Mouse (Mus musculus) megakaryocyte progenitor cell, adult 5-6 weeks (primary cell): ENCODE measurements around the gene Mst1. TPM values are rescaled to one million over a fixed set of nuclear protein-coding genes. Genes with fewer than 3 reads are reported as not detected.
A peak's percentile ranks its signal among the peaks of the same experiment; 100 is the strongest.

Source experiments
- ATAC-seq: replicated peaks from 2 replicates; pipeline ENCODE4 v1.8.0; 2016; ENCODE audit warnings: mild to moderate bottlenecking, moderate TSS enrichment, inconsistent platforms; ENCODE audit not compliant: poor library complexity
- total RNA-seq, 2 experiments: library from RNA; stranded (forward) in 1 of 2; stranded (reverse) in 1 of 2; fragments of 157-497, 149-512 nt in 1 of 2; fragments of 200-1000 nt in 1 of 2; gene quantifications; 2 replicates each; pipeline versions ENCODE4 v1.2.3 to v1.2.4; 2015 to 2017

Mst1 gene
- total RNA-seq, 2 experiments from 2014 or later: 0.37 to 3.1 TPM

DNA sequence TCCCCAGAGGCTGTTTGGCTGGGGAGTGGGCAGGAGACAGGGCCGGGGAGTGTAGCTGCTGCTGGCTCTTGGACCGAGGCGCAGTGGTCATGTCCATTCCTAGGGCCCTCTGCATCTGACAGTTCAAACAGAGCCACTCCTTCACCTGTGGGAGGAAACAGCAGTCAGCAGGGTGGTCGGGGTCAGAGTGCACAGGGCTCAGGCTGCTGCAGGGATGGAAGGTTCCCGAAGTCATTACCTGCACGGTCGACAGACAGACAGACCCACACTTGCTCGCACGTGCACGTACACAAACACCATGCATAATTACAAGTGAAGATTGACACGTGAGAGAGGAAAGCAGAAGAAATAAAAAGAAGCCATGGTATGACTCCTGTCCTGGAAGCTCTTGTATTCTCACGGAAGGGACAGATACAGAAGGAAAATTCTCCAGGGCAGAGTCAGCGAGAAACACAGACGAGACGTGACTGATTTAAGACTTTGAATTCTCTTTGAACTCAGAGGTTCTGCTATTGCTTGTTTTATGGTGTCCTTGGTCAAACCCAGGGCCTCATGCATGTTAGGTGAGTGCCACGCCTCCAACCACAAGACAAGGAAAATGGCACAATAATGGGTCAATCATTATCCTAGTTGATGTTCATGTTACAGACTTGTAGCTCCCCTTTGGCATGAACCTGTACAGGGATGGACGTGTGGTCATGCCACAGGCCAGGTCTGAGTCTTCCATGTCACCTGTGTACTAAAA is 46.4 kb downstream of the Mst1 start:
- ATAC-seq: no peak

DNA sequence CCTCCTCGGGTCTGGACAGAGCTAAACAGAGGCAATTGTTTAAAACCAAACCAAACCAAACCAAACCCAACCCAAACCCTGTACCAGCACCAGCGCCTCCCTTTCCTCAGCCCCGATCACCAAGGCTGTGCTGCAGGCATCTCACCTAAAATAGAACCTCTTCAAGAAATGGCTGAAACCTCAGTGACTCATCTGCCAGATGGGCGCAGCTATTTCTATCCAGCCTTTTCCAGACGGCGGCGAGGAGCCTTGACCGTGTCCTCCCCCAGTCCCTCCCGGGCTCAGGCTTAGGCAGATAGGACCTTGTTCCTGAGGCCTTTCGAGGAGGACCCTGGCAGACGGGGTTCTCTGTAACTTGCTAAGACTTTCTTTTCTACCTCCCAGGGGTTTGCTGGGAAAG is 48.0 kb downstream of the Mst1 start:
- no peak for ATAC-seq

DNA sequence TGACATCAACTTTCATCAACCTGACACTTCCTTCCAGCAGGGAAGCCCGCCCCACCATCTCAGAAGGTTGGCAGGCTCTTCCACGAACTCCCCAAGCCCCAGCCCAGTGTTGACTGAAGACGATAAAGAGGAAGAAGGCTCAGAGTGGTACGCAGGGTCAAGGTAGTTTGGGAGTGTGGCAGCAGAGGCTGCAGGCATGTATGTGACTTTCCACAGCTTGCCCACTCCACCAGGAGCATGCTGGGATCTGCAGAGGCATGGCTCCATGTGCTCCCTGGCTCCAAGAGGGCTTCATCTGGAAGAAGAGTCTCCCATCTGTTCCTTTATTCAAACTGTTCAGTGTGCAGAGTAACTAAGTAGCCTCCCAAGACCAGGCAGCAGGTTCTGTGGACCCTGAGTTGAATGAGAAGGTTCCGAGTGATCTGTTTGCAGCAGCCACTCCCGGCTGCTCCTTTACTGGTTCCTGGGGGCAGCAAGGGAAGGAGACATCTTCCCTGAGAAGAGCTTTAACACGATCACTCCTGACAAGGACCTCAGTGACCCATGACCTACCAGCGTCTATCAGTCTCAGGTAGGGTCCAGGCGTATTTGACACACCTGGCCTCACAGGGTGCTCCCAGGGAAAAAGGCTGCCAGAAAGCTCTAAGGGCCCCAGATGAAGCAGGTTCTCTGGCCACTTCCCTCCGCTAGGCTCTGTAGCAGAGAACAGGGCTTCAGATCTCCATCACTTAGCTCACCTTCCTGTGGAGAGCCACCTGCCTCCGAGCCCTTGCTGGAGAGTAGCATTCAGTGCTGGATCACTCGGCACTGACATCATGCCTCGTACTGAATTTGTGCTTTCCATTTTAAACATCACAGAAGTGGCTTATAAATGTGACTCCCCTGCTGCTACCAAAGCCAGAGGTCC is 49.1 kb downstream of the Mst1 start:
- peak; percentile 29; the same call in 1 of the 2 replicates for ATAC-seq

DNA sequence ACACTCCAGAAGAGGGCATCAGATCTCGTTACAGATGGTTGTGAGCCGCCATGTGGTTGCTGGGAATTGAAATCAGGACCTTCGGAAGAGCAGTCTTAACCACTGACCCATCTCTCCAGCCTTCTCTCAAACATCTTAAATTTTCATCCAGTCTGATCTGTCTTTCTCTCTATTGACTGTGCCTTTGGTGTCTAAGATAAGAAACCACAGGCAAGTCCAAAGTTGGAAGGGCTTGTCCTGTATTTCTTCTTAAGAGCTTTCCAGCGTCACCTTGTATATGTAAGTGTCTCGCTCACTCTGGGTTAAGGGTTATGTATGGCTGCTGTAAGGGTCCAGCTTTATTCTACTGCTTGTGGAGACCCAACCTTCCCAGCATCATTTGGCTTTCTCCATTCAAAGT is 51.3 kb downstream of the Mst1 start:
- no peak for ATAC-seq

DNA sequence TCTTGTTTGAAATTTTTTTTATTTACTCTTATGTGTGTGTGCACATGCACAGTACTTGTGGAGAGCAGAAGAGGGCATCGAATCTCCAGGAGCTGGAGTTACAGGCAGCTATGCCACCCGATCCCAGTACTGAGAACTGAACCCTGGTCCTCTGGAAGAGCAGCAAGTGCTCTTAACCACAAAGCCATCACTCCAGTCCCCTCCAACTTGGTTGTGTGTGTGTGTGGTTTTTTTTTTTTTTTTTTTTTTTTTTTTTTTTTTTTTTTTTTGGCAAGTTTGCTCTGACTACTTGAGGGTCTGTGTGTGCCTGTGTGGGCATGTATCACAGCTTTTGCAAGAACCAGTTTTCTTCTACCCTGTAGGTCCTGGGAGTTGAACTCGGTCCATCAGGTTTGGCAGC is 52.1 kb downstream of the Mst1 start:
- ATAC-seq: no peak

DNA sequence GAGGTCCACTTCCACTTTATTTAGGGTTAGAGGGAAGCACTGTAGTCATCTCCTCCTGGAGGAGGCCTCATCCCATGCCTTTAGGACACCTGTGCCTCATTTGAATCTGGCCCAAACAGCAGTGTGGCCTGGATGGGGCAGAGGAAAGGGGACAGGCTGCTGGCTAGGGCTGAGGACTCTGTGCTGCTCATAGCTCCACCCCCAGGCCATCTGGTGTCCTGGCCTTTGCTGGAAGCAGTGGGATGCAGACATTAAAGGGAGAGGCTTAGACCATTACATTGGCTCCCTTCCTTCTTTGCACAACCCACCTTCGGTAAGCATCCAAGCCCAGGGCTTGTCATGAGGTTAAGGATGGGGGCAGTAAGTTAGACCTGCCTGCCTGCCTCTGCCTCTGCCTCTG is 53.2 kb downstream of the Mst1 start:
- no peak for ATAC-seq

Other genes with a start within 250 kb of the Mst1 start
- gene Rbm6, start 207.2 kb upstream of the Mst1 start, total RNA-seq (2015): 74.5 and 80.7 TPM in 2 replicates
- 131 and 179 TPM in 2 replicates for gene Rbm6, start 207.2 kb upstream of the Mst1 start, total RNA-seq (2017)
- 5.3 and 5.9 TPM in 2 replicates for gene Mon1a, start 192.3 kb upstream of the Mst1 start, total RNA-seq (2015)
- 16.6 and 18.4 TPM in 2 replicates for gene Mon1a, start 192.3 kb upstream of the Mst1 start, total RNA-seq (2017)
- 0.22 TPM in 1 of 2 replicates, not detected in the other for gene Mst1r, start 173.6 kb upstream of the Mst1 start, total RNA-seq (2015)
- gene Mst1r, start 173.6 kb upstream of the Mst1 start, total RNA-seq (2017): 0.07 TPM in 1 of 2 replicates, not detected in the other
- gene Actl11, start 152.0 kb upstream of the Mst1 start, total RNA-seq (2015): 0.05 TPM in 1 of 2 replicates, not detected in the other
- not detected in 2 replicates for gene Actl11, start 152.0 kb upstream of the Mst1 start, total RNA-seq (2017)
- gene Camkv, start 144.8 kb upstream of the Mst1 start, total RNA-seq (2015): not detected in 2 replicates
- 0.20 TPM in 1 of 2 replicates, not detected in the other for gene Camkv, start 144.8 kb upstream of the Mst1 start, total RNA-seq (2017)
- gene Traip, start 130.3 kb upstream of the Mst1 start, total RNA-seq (2015): 10.1 and 11.3 TPM in 2 replicates
- 22.7 and 32.7 TPM in 2 replicates for gene Traip, start 130.3 kb upstream of the Mst1 start, total RNA-seq (2017)
- gene Uba7, start 104.9 kb upstream of the Mst1 start, total RNA-seq (2015): 29.6 and 34.4 TPM in 2 replicates
- 30.1 and 34.7 TPM in 2 replicates for gene Uba7, start 104.9 kb upstream of the Mst1 start, total RNA-seq (2017)
- gene Gm20661, start 97.4 kb upstream of the Mst1 start, total RNA-seq (2015): 0.49 TPM in 1 of 2 replicates, not detected in the other
- gene Gm20661, start 97.4 kb upstream of the Mst1 start, total RNA-seq (2017): not detected in 2 replicates
- 13.7 and 23.2 TPM in 2 replicates for gene Inka1, start 94.6 kb upstream of the Mst1 start, total RNA-seq (2015)
- gene Inka1, start 94.6 kb upstream of the Mst1 start, total RNA-seq (2017): 18.2 and 22.6 TPM in 2 replicates
- 0.35 and 0.61 TPM in 2 replicates for gene Cdhr4, start 87.9 kb upstream of the Mst1 start, total RNA-seq (2015)
- gene Cdhr4, start 87.9 kb upstream of the Mst1 start, total RNA-seq (2017): not detected in 2 replicates
- not detected in 2 replicates for gene Gm20662, start 84.1 kb upstream of the Mst1 start, total RNA-seq (2015)
- 1.9 TPM in 1 of 2 replicates, not detected in the other for gene Gm20662, start 84.1 kb upstream of the Mst1 start, total RNA-seq (2017)
- gene Ip6k1, start 77.9 kb upstream of the Mst1 start, total RNA-seq (2015): 12.5 and 19.1 TPM in 2 replicates
- gene Ip6k1, start 77.9 kb upstream of the Mst1 start, total RNA-seq (2017): 22.8 and 35.4 TPM in 2 replicates
- 7.4 and 11.7 TPM in 2 replicates for gene Gmppb, start 31.2 kb upstream of the Mst1 start, total RNA-seq (2015)
- gene Gmppb, start 31.2 kb upstream of the Mst1 start, total RNA-seq (2017): 42.7 and 43.7 TPM in 2 replicates
- gene Amigo3, start 27.3 kb upstream of the Mst1 start, total RNA-seq (2015): 1.3 TPM in 2 replicates
- 2.0 and 2.6 TPM in 2 replicates for gene Amigo3, start 27.3 kb upstream of the Mst1 start, total RNA-seq (2017)
- gene Rnf123, start 2.9 kb downstream of the Mst1 start, total RNA-seq (2015): 34.5 and 35.8 TPM in 2 replicates
- gene Rnf123, start 2.9 kb downstream of the Mst1 start, total RNA-seq (2017): 18.8 and 34.8 TPM in 2 replicates
- 45.9 and 64.3 TPM in 2 replicates for gene Apeh, start 14.2 kb downstream of the Mst1 start, total RNA-seq (2015)
- 71.0 and 110 TPM in 2 replicates for gene Apeh, start 14.2 kb downstream of the Mst1 start, total RNA-seq (2017)
- 4.7 and 5.5 TPM in 2 replicates for gene Bsn, start 109.9 kb downstream of the Mst1 start, total RNA-seq (2015)
- 3.2 and 4.0 TPM in 2 replicates for gene Bsn, start 109.9 kb downstream of the Mst1 start, total RNA-seq (2017)
- 16.1 and 16.5 TPM in 2 replicates for gene Dag1, start 183.5 kb downstream of the Mst1 start, total RNA-seq (2015)
- gene Dag1, start 183.5 kb downstream of the Mst1 start, total RNA-seq (2017): 3.8 and 4.7 TPM in 2 replicates
- 9.0 and 10.5 TPM in 2 replicates for gene Nicn1, start 210.0 kb downstream of the Mst1 start, total RNA-seq (2015)
- 3.2 and 4.7 TPM in 2 replicates for gene Nicn1, start 210.0 kb downstream of the Mst1 start, total RNA-seq (2017)
- 0.37 and 0.85 TPM in 2 replicates for gene Amt, start 216.4 kb downstream of the Mst1 start, total RNA-seq (2015)
- gene Amt, start 216.4 kb downstream of the Mst1 start, total RNA-seq (2017): 1.1 and 1.2 TPM in 2 replicates
- gene Rhoa, start 225.7 kb downstream of the Mst1 start, total RNA-seq (2015): 261 and 298 TPM in 2 replicates
- gene Rhoa, start 225.7 kb downstream of the Mst1 start, total RNA-seq (2017): 265 and 283 TPM in 2 replicates
- gene Tcta, start 225.7 kb downstream of the Mst1 start, total RNA-seq (2015): 12.8 and 13.2 TPM in 2 replicates
- gene Tcta, start 225.7 kb downstream of the Mst1 start, total RNA-seq (2017): 4.1 and 8.7 TPM in 2 replicates